Mouse (Mus musculus) lung, postnatal 14 days (tissue): ENCODE data around the gene Sipa1l3.

Experiments used
- DNase-seq: peaks from one replicate; pipeline ENCODE4 v3.0.0; 2021

Gene Sipa1l3

GRCm38 (mm10) chr7:29301127-29301566, 217.3 kb downstream of the Sipa1l3 start:
- peak; percentile 83 for DNase-seq

GRCm38 (mm10) chr7:29296998-29297397, 221.4 kb downstream of the Sipa1l3 start:
- peak; percentile 78 for DNase-seq

- no peak for DNase-seq
These were observed 222.4 kb downstream of the Sipa1l3 start for GRCm38 (mm10) chr7:29295861-29296647.

GRCm38 (mm10) chr7:29294111-29294761, 224.2 kb downstream of the Sipa1l3 start:
- no peak for DNase-seq

GRCm38 (mm10) chr7:29293131-29294065, 225.0 kb downstream of the Sipa1l3 start:
- peak; percentile 71 for DNase-seq

- no peak for DNase-seq
These were observed 225.9 kb downstream of the Sipa1l3 start for GRCm38 (mm10) chr7:29292458-29293098.

GRCm38 (mm10) chr7:29291616-29292457, 226.6 kb downstream of the Sipa1l3 start:
- no peak for DNase-seq

- peak; percentile 42 for DNase-seq
These were observed 227.6 kb downstream of the Sipa1l3 start for GRCm38 (mm10) chr7:29290691-29291485.

GRCm38 (mm10) chr7:29289856-29290255, 228.6 kb downstream of the Sipa1l3 start:
- DNase-seq = peak; percentile 79

- peak; percentile 89 for DNase-seq
These were observed 229.4 kb downstream of the Sipa1l3 start, which contains the start of gene Ppp1r14a for GRCm38 (mm10) chr7:29288942-29289638. Ppp1r14a (plus strand) TSS chr7:29289308.

- no peak for DNase-seq
These were observed 230.4 kb downstream of the Sipa1l3 start for GRCm38 (mm10) chr7:29288079-29288478.

- DNase-seq = no peak
These were observed 231.0 kb downstream of the Sipa1l3 start for GRCm38 (mm10) chr7:29287481-29287880.

- no peak for DNase-seq
These were observed 233.9 kb downstream of the Sipa1l3 start for GRCm38 (mm10) chr7:29284523-29284922.

- DNase-seq = no peak
These were observed 234.6 kb downstream of the Sipa1l3 start for GRCm38 (mm10) chr7:29283876-29284275.

GRCm38 (mm10) chr7:29282074-29282554, 236.3 kb downstream of the Sipa1l3 start:
- no peak for DNase-seq

GRCm38 (mm10) chr7:29281201-29282073, 237.0 kb downstream of the Sipa1l3 start, which contains the start of gene Spint2:
Spint2 (minus strand) TSS chr7:29281912.
- DNase-seq = peak; percentile 87

- DNase-seq = no peak
These were observed 237.6 kb downstream of the Sipa1l3 start for GRCm38 (mm10) chr7:29280801-29281200.

- no peak for DNase-seq
These were observed 238.5 kb downstream of the Sipa1l3 start for GRCm38 (mm10) chr7:29279924-29280323.

- no peak for DNase-seq
These were observed 239.2 kb downstream of the Sipa1l3 start for GRCm38 (mm10) chr7:29279261-29279660.
